Mouse (Mus musculus) liver, adult 2 months (tissue): Measurements from ENCODE around the gene Slc36a1.

Experiments
- CTCF ChIP-seq: fragments of 200-500 bp; IDR thresholded peaks from 2 replicates; pipeline ENCODE4 v1.5.1; 2011; ENCODE audit warnings: low read depth, low read length, control low read depth
- POLR2A ChIP-seq: fragments of 200-500 bp; IDR thresholded peaks from 2 replicates; pipeline ENCODE4 v1.6.1; 2011; ENCODE audit warnings: low read length, control low read depth; ENCODE audit not compliant: insufficient read depth; ENCODE audit errors: extremely low read depth

- TF ChIP-seq CTCF = no peak
- no peak for TF ChIP-seq POLR2A
Observed at GRCm38 (mm10) chr11:55214161-55214560, 10.0 kb downstream of the Slc36a1 start.
